Mouse (Mus musculus): Measurements from ENCODE around the gene Vmn1r200. TPM values are rescaled to one million over a fixed set of nuclear protein-coding genes. Genes with fewer than 3 reads are reported as not detected.
"Not testable (repeated sequence)": the region's sequence is repeated elsewhere in the genome, so short reads cannot be mapped to it uniquely, and the experiment has no call there.

Gene Vmn1r200
- polyA plus RNA-seq (2014; fragmentation: Nextera tagmentation; extraction: Ambion mirVana), result not detected in 2 replicates

- Histone ChIP-seq H3K4me1 (ENCODE audit: control insufficient read depth, insufficient read depth, low read length) (no peaks in the 10 kb centered on the region), H3K27ac (replicated peaks; ENCODE audit: low read depth, low read length) (no peak within 1 kb of the TSS), H3K27me3 (ENCODE audit: control insufficient read depth, insufficient read depth, low read length) (no peaks in the 10 kb centered on the region), H3K9me3 (ENCODE audit: control insufficient read depth, low read length) (no peaks in the 10 kb centered on the region), H3K4me2 (ENCODE audit: low read depth, severe bottlenecking) (no peak within 1 kb of the TSS), H3K9ac (ENCODE audit: low read length) (no peak within 1 kb of the TSS), H3K36me3 (ENCODE audit: control insufficient read depth, insufficient read depth, low read length) (no peaks in the 10 kb centered on the region), H3K4me3 (ENCODE audit: low read depth, low read length) (no peak within 1 kb of the TSS)
- peak; percentile 29 for DNase-seq (ENCODE audit: low spot score)
- ATAC-seq (ENCODE audit: insufficient number of reproducible peaks, low FRiP score, low TSS enrichment, low read depth), result no peak
- WGBS, result 24% methylated on average over 3 of the region's 3 CpGs
These were observed at the start of gene Vmn1r200 for GRCm38 (mm10) chr13:22390073-22390472. TSS of gene Vmn1r200 (plus strand) at chr13:22390373.

GRCm38 (mm10) chr13:22350064-22350463 lies 40.1 kb upstream of the Vmn1r200 start, which contains the start of gene Vmn1r198:
TSS of gene Vmn1r198 (plus strand) at chr13:22350364.
- Histone ChIP-seq H3K27me3 (ENCODE audit: control insufficient read depth, insufficient read depth, low read length) (no peaks in the 10 kb centered on the region), H3K9me3 (ENCODE audit: control insufficient read depth, low read length) (no peaks in the 10 kb centered on the region), H3K36me3 (ENCODE audit: control insufficient read depth, insufficient read depth, low read length) (no peaks in the 10 kb centered on the region), H3K4me3 (ENCODE audit: low read depth, low read length) (no peak within 1 kb of the TSS), H3K27ac (replicated peaks; ENCODE audit: low read depth, low read length) (no peak within 1 kb of the TSS), H3K4me1 (ENCODE audit: control insufficient read depth, insufficient read depth, low read length) (no peaks in the 10 kb centered on the region), H3K9ac (ENCODE audit: low read length) (no peak within 1 kb of the TSS), H3K4me2 (ENCODE audit: low read depth, severe bottlenecking) (no peak within 1 kb of the TSS)
- DNase-seq (ENCODE audit: low spot score) (no peak), ATAC-seq (ENCODE audit: insufficient number of reproducible peaks, low FRiP score, low TSS enrichment, low read depth) (no peak)
- WGBS, result 18% methylated on average over 1 of the region's 1 CpGs

DNA sequence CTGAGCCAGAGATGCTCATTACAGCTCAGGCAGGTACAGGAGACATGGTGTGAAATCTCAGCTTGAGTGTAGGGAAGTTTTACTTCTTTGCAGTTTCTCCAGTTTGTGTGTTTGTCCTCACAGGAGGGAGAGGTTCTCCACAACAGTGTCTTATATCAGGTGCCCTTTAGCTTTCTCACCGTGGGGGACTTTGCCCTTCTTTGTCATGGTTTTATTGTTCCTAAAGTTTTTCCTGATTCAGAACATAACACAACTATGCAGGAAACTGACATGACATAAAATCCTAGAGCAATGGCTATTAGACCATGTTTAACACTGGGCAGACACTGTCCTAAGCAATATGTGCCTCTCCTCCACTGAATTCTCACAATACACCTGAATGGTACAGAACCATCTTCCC lies 39.4 kb upstream of the Vmn1r200 start:
- no peak overlapping the region for H3K9ac ChIP-seq (ENCODE audit: low read length)
- no peaks in the 10 kb centered on the region for H3K27me3 ChIP-seq (ENCODE audit: control insufficient read depth, insufficient read depth, low read length)
- WGBS, result 72% methylated on average over 1 of the region's 1 CpGs
- H3K4me1 ChIP-seq (ENCODE audit: control insufficient read depth, insufficient read depth, low read length), result no peaks in the 10 kb centered on the region
- no peak overlapping the region for H3K4me2 ChIP-seq (ENCODE audit: low read depth, severe bottlenecking)
- ATAC-seq (ENCODE audit: insufficient number of reproducible peaks, low FRiP score, low TSS enrichment, low read depth) (no peak), DNase-seq (ENCODE audit: low spot score) (no peak)
- no peaks in the 10 kb centered on the region for H3K36me3 ChIP-seq (ENCODE audit: control insufficient read depth, insufficient read depth, low read length)
- no peak overlapping the region for H3K27ac ChIP-seq (replicated peaks; ENCODE audit: low read depth, low read length)
- no peak overlapping the region for H3K4me3 ChIP-seq (ENCODE audit: low read depth, low read length)
- no peaks in the 10 kb centered on the region for H3K9me3 ChIP-seq (ENCODE audit: control insufficient read depth, low read length)

- WGBS, result 76% methylated on average over 2 of the region's 2 CpGs
- DNase-seq (ENCODE audit: low spot score) (no peak), ATAC-seq (ENCODE audit: insufficient number of reproducible peaks, low FRiP score, low TSS enrichment, low read depth) (no peak)
- H3K27me3 ChIP-seq (ENCODE audit: control insufficient read depth, insufficient read depth, low read length), result no peaks in the 10 kb centered on the region
- no peak within 1 kb of the TSS for H3K9ac ChIP-seq (ENCODE audit: low read length)
- H3K4me2 ChIP-seq (ENCODE audit: low read depth, severe bottlenecking), result no peak within 1 kb of the TSS
- H3K27ac ChIP-seq (replicated peaks; ENCODE audit: low read depth, low read length), result no peak within 1 kb of the TSS
- H3K9me3 ChIP-seq (ENCODE audit: control insufficient read depth, low read length), result no peaks in the 10 kb centered on the region
- H3K4me1 ChIP-seq (ENCODE audit: control insufficient read depth, insufficient read depth, low read length), result no peaks in the 10 kb centered on the region
- no peaks in the 10 kb centered on the region for H3K36me3 ChIP-seq (ENCODE audit: control insufficient read depth, insufficient read depth, low read length)
- H3K4me3 ChIP-seq (ENCODE audit: low read depth, low read length), result no peak within 1 kb of the TSS
These were observed 10.7 kb upstream of the Vmn1r200 start, which contains the start of gene Vmn1r199 for GRCm38 (mm10) chr13:22379518-22379917. TSS of gene Vmn1r199 (plus strand) at chr13:22379818.

DNA sequence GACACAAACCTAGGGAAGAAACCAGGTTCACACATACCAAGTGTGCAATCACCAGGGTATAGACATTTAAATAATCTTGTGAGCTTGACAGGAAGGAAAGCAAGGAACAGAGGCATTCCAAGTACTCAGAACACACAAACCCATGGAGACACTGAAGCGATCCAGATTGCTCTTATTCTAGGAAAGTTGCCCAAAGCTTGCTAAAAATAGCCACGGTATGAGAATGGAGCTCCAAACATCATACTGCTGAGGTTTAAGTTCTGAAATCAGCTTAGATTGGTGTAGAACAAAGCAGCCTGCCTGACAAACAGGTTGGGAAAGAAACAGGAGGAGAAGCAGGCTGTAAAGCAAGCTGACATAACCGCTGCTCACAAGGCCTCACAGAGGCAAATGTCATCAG lies 9.0 kb upstream of the Vmn1r200 start:
- 91% methylated on average over 3 of the region's 3 CpGs for WGBS

GRCm38 (mm10) chr13:22383401-22383800 lies 6.8 kb upstream of the Vmn1r200 start:
- Histone ChIP-seq H3K27me3 (ENCODE audit: control insufficient read depth, insufficient read depth, low read length) (no peaks in the 10 kb centered on the region), H3K4me2 (ENCODE audit: low read depth, severe bottlenecking) (no peak overlapping the region), H3K9ac (ENCODE audit: low read length) (no peak overlapping the region), H3K4me3 (ENCODE audit: low read depth, low read length) (no peak overlapping the region), H3K27ac (replicated peaks; ENCODE audit: low read depth, low read length) (no peak overlapping the region), H3K4me1 (ENCODE audit: control insufficient read depth, insufficient read depth, low read length) (no peaks in the 10 kb centered on the region), H3K36me3 (ENCODE audit: control insufficient read depth, insufficient read depth, low read length) (no peaks in the 10 kb centered on the region), H3K9me3 (ENCODE audit: control insufficient read depth, low read length) (no peaks in the 10 kb centered on the region)
- no peak for DNase-seq (ENCODE audit: low spot score)
- no peak for ATAC-seq (ENCODE audit: insufficient number of reproducible peaks, low FRiP score, low TSS enrichment, low read depth)
- WGBS, result 79% methylated on average over 3 of the region's 3 CpGs

More for the DNA sequence above, 9.0 kb upstream of the Vmn1r200 start:
- H3K4me2 ChIP-seq (ENCODE audit: low read depth, severe bottlenecking); H3K9ac ChIP-seq (ENCODE audit: low read length); H3K4me3 ChIP-seq (ENCODE audit: low read depth, low read length); H3K36me3 ChIP-seq (ENCODE audit: control insufficient read depth, insufficient read depth, low read length); H3K9me3 ChIP-seq (ENCODE audit: control insufficient read depth, low read length); DNase-seq (ENCODE audit: low spot score); H3K27me3 ChIP-seq (ENCODE audit: control insufficient read depth, insufficient read depth, low read length); H3K27ac ChIP-seq (replicated peaks; ENCODE audit: low read depth, low read length); ATAC-seq (ENCODE audit: insufficient number of reproducible peaks, low FRiP score, low TSS enrichment, low read depth); H3K4me1 ChIP-seq (ENCODE audit: control insufficient read depth, insufficient read depth, low read length): not testable (repeated sequence)

GRCm38 (mm10) chr13:22387050-22387449 lies 3.1 kb upstream of the Vmn1r200 start:
- Histone ChIP-seq H3K4me1 (ENCODE audit: control insufficient read depth, insufficient read depth, low read length) (no peaks in the 10 kb centered on the region), H3K9me3 (ENCODE audit: control insufficient read depth, low read length) (no peaks in the 10 kb centered on the region), H3K36me3 (ENCODE audit: control insufficient read depth, insufficient read depth, low read length) (no peaks in the 10 kb centered on the region), H3K27ac (replicated peaks; ENCODE audit: low read depth, low read length) (no peak overlapping the region), H3K9ac (ENCODE audit: low read length) (no peak overlapping the region), H3K27me3 (ENCODE audit: control insufficient read depth, insufficient read depth, low read length) (no peaks in the 10 kb centered on the region), H3K4me3 (ENCODE audit: low read depth, low read length) (no peak overlapping the region), H3K4me2 (ENCODE audit: low read depth, severe bottlenecking) (no peak overlapping the region)
- no peak for DNase-seq (ENCODE audit: low spot score)
- no peak for ATAC-seq (ENCODE audit: insufficient number of reproducible peaks, low FRiP score, low TSS enrichment, low read depth)
- WGBS, result 81% methylated on average over 1 of the region's 1 CpGs

DNA sequence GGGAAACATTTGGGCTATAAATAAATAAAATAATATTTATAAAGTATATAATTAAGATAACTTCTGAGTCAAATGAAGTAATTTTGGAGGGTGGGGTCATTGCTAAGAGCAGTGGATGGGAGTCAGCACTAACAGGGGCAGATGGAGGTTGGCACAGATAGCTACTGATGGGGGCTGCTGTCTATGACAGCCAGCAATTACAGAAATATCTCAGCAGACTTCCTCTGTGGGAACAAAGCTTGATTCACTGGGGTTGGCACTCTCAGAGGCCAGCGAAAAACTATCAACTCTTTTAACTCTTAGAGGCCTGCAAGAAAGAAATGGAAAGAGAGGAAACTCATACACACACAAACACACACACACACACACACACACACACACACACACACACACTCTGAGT lies 12.8 kb downstream of the Vmn1r200 start:
- H3K9ac ChIP-seq (ENCODE audit: low read length), result no peak overlapping the region
- no peaks in the 10 kb centered on the region for H3K27me3 ChIP-seq (ENCODE audit: control insufficient read depth, insufficient read depth, low read length)
- H3K4me1 ChIP-seq (ENCODE audit: control insufficient read depth, insufficient read depth, low read length), result no peaks in the 10 kb centered on the region
- ATAC-seq (ENCODE audit: insufficient number of reproducible peaks, low FRiP score, low TSS enrichment, low read depth) (no peak), DNase-seq (ENCODE audit: low spot score) (no peak)
- H3K9me3 ChIP-seq (ENCODE audit: control insufficient read depth, low read length), result no peaks in the 10 kb centered on the region; the same call in 1 of the 2 replicates
- 79% methylated on average over 1 of the region's 1 CpGs for WGBS
- H3K4me2 ChIP-seq (ENCODE audit: low read depth, severe bottlenecking), result no peak overlapping the region
- H3K27ac ChIP-seq (replicated peaks; ENCODE audit: low read depth, low read length), result no peak overlapping the region
- no peaks in the 10 kb centered on the region for H3K36me3 ChIP-seq (ENCODE audit: control insufficient read depth, insufficient read depth, low read length)
- H3K4me3 ChIP-seq (ENCODE audit: low read depth, low read length), result no peak overlapping the region

Measured in limb, embryonic 11.5 days (tissue).